In the genomic region with DNA sequence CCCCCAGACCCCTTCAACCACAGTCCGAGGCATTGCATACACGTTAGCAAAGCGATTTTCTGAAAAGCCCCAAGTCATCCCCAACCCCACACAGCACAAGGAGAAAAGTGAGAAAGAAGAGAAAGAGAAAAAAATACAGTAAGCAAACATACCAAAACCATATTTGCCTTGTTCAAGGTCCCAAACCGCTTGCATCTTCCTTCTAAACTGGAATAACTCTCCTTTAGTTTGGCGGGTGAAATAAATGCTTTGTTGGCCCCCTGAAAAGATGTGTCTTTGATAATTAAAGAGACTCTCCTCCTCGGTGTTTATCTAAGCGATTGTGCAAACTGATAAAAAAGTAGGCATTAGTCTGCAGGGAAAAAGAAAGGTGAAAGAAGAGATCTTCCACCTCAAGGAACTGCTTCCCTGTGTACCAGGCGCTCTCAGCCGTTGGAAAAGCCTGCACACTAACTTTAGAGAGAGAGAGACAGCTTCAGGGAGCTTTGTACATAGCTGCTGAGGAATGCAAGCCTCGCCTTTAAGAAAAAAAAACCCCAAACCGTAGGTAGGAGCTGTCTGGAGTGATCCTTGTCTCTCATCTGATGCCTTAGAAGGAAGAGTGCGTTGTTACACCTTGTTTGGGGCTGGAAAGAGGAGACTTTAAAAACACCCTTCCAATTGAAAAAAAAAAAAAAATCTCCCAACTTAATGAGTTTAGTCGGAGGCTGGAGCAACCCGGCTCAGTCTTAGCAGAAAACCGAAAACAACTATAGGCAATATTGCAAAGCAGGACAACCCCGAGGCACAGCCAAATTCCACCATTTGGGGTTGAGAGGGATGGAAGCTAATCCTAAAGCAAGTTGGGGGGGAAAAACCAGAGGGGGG, we compare ENCODE assay signal across 8 mouse cellular contexts. TPM values are rescaled to one million over a fixed set of nuclear protein-coding genes. Genes with fewer than 3 reads are reported as not detected.
DNase-seq lines count a peak whose midpoint lies in the region; ATAC-seq and TF ChIP-seq lines count a peak whose summit lies in the region.

A gene (minus strand): TSS at position 795 of the 867 bp plus-strand sequence.

- H3K27me3 ChIP-seq in intestine, embryonic 16.5 days (replicated peaks; ENCODE audit: control insufficient read depth, insufficient read depth, low read length), result peaks cover 23% of the 10 kb centered on the region
- peaks cover 63% of the 10 kb centered on the region for H3K27me3 ChIP-seq in limb, embryonic 12.5 days
- no peaks in the 10 kb centered on the region for H3K27me3 ChIP-seq in stomach, embryonic 14.5 days (ENCODE audit: control insufficient read depth, insufficient read depth, low read length)

- 7% methylated on average over 16 of the region's 16 CpGs for WGBS in intestine, embryonic 16.5 days
- WGBS in limb, embryonic 12.5 days, result under 1% methylated on average over 16 of the region's 16 CpGs
- WGBS in stomach, embryonic 14.5 days, result 1% methylated on average over 16 of the region's 16 CpGs

- no peaks in the 10 kb centered on the region for H3K9me3 ChIP-seq in intestine, embryonic 16.5 days (ENCODE audit: control insufficient read depth, low read length)
- H3K9me3 ChIP-seq in limb, embryonic 12.5 days, result no peaks in the 10 kb centered on the region
- H3K9me3 ChIP-seq in stomach, embryonic 14.5 days (ENCODE audit: control insufficient read depth, low read depth, low read length), result no peaks in the 10 kb centered on the region

- peak within 1 kb of the TSS; percentile 71 for H3K4me2 ChIP-seq in intestine, embryonic 16.5 days (ENCODE audit: low read depth, low read length)
- H3K4me2 ChIP-seq in limb, embryonic 12.5 days, result peak within 1 kb of the TSS; percentile 72
- H3K4me2 ChIP-seq in stomach, embryonic 14.5 days (replicated peaks; ENCODE audit: low read depth, low read length), result peak within 1 kb of the TSS; percentile 82

- H3K36me3 ChIP-seq in intestine, embryonic 16.5 days (ENCODE audit: control insufficient read depth, insufficient read depth, low read length), result no peaks in the 10 kb centered on the region
- no peaks in the 10 kb centered on the region for H3K36me3 ChIP-seq in limb, embryonic 12.5 days
- no peaks in the 10 kb centered on the region for H3K36me3 ChIP-seq in stomach, embryonic 14.5 days (ENCODE audit: control insufficient read depth, insufficient read depth, low read length)

- no peak for ATAC-seq in intestine, embryonic 16.5 days
- ATAC-seq in limb, embryonic 12.5 days (ENCODE audit: insufficient number of reproducible peaks, insufficient read depth, low FRiP score, low TSS enrichment, low read depth), result no peak
- no peak for ATAC-seq in stomach, embryonic 14.5 days (ENCODE audit: insufficient number of reproducible peaks, insufficient read depth, low FRiP score, low read depth)
- no peak for ATAC-seq in frontal cortex, adult (ENCODE audit: low TSS enrichment)

- peak within 1 kb of the TSS; percentile 62 for H3K4me3 ChIP-seq in intestine, embryonic 16.5 days (ENCODE audit: low read length)
- H3K4me3 ChIP-seq in limb, embryonic 12.5 days (replicated peaks), result peak within 1 kb of the TSS; percentile 52
- H3K4me3 ChIP-seq in stomach, embryonic 14.5 days (ENCODE audit: low read depth, low read length), result peak within 1 kb of the TSS; percentile 45

- H3K27ac ChIP-seq in intestine, embryonic 16.5 days (ENCODE audit: low read length), result peak within 1 kb of the TSS; percentile 76
- H3K27ac ChIP-seq in limb, embryonic 12.5 days, result peak within 1 kb of the TSS; percentile 91
- peak within 1 kb of the TSS; percentile 96 for H3K27ac ChIP-seq in stomach, embryonic 14.5 days (ENCODE audit: low read length)

- no peak for TF ChIP-seq CTCF in brain, embryonic 14.5 days (IDR thresholded peaks at IDR 0.05; ENCODE audit: borderline replicate concordance, extremely low read depth, insufficient read depth, insufficient read length)

- intact Hi-C loops in gastrocnemius, postnatal 36 days (cut with DNase I), result loop anchor here (10.0 kb wide), 1 partner anchor 1339 kb away; no protein-coding TSS in a partner anchor

- no peak for TF ChIP-seq POLR2A in brain, embryonic 14.5 days (IDR thresholded peaks at IDR 0.05; ENCODE audit: borderline replicate concordance, extremely low read depth, insufficient read depth, insufficient read length, poor library complexity, severe bottlenecking)

- peaks cover 23% of the 10 kb centered on the region for H3K4me1 ChIP-seq in intestine, embryonic 16.5 days (ENCODE audit: control insufficient read depth, insufficient read depth, low read length)
- peaks cover 45% of the 10 kb centered on the region for H3K4me1 ChIP-seq in limb, embryonic 12.5 days (replicated peaks)
- peaks cover 6% of the 10 kb centered on the region; the same call in 1 of the 2 replicates for H3K4me1 ChIP-seq in stomach, embryonic 14.5 days (ENCODE audit: control insufficient read depth, insufficient read depth, low read length)

- DNase-seq in layer of hippocampus, adult 8-10 months (ENCODE audit: low spot score in 2 of 2), result no peak
- DNase-seq in layer of hippocampus, adult 9-10 months (ENCODE audit: low spot score), result no peak
- peak; percentile 67 for DNase-seq in brain, embryonic 14.5 days (ENCODE audit: low read depth)
- DNase-seq in gastrocnemius, postnatal 36 days, result no peak

- peak within 1 kb of the TSS; percentile 72 for H3K9ac ChIP-seq in intestine, embryonic 16.5 days (ENCODE audit: low read depth, low read length)
- peak within 1 kb of the TSS; percentile 68 for H3K9ac ChIP-seq in limb, embryonic 12.5 days (replicated peaks)
- H3K9ac ChIP-seq in stomach, embryonic 14.5 days (replicated peaks; ENCODE audit: low read depth, low read length), result peak within 1 kb of the TSS; percentile 77

RNA-seq across cellular contexts. Expression of the gene that starts here (rescaled TPM):
- total RNA-seq in layer of hippocampus, adult 8-10 months (2022), result 10 to 100 TPM; 40.5 to 53.3 (median 45.9) TPM
- polyA plus RNA-seq in brain, embryonic 14.5 days (2012; rRNA removed), result 244 and 291 TPM in 2 replicates
- 10 to 100 TPM; 12.7 to 19.4 TPM for total RNA-seq in gastrocnemius, postnatal 36 days (2021)
- polyA plus RNA-seq in intestine, embryonic 16.5 days (2015; fragmentation: Nextera tagmentation; extraction: Ambion mirVana), result 22.2 and 24.6 TPM in 2 replicates
- polyA plus RNA-seq in limb, embryonic 12.5 days (2016; fragmentation: Nextera tagmentation; extraction: Ambion mirVana), result 71.8 and 76.9 TPM in 2 replicates
- 106 and 111 TPM in 2 replicates for polyA plus RNA-seq in stomach, embryonic 14.5 days (2014; fragmentation: Nextera tagmentation; extraction: Ambion mirVana)
